8 mouse cellular contexts compared by ENCODE assay signal in the genomic region with DNA sequence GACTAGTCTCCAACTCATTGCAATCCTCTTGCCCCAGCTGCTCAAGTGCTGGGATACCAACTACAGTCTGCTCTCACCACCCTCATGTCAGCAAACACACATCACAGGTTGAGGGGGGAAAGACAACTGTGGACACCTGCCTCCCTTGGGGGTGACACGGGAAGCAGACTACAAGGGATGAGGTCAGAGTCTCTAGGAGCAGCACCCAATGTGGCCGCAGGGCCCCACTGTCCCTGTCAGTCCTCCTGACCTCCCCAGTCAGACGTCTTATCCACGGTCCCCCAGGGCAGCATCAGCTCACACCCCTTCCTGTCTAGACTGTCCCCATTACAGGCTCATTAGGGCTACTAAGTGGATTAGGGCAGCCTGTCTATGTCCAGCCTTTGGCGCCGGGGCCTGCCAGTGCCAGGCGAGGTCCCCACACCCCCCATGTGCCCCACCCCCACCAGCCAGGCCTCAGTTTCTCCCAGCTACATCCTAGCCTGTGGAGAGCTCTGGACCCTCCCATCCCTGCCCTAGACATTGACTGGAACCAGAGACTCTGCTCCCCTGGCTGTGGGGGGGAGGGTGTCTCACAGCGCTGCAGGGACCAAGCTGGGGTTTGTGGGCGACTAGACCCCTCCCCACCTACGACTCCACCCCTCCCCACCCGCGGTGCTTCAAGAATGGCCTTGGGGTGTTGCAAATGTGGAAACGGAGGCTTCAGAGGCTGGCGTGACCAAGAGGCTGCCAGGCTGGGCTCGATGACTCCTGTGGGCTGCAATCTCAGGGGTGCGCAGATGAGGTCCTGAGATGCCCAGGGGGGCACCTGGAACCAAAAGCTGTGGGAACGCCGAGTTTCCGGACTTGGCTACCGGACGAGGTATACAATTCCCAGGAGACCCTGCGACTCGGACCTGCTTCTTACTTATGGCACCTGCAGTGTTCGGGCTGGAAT. TPM values are rescaled to one million over a fixed set of nuclear protein-coding genes. Genes with fewer than 3 reads are reported as not detected.
A peak's percentile ranks its signal among the peaks of the same experiment; 100 is the strongest.
DNase-seq lines count a peak whose midpoint lies in the region; ATAC-seq and TF ChIP-seq lines count a peak whose summit lies in the region.

No protein-coding gene starts in this region.

- no peak for TF ChIP-seq CTCF in midbrain, postnatal 0 days (IDR thresholded peaks at IDR 0.05)

- no peak for TF ChIP-seq POLR2A in limb, embryonic 14.5 days (IDR thresholded peaks at IDR 0.05; ENCODE audit: borderline replicate concordance, extremely low read depth, insufficient read depth, insufficient read length)

- H3K4me3 ChIP-seq in midbrain, embryonic 10.5 days, result peak overlapping the region; percentile 16
- H3K4me3 ChIP-seq in midbrain, postnatal 0 days (ENCODE audit: low read depth, low read length), result no peak overlapping the region
- H3K4me3 ChIP-seq in limb, embryonic 14.5 days (replicated peaks; ENCODE audit: low read length), result peak overlapping the region; percentile 17; the same call in 1 of the 2 replicates
- H3K4me3 ChIP-seq in stomach, embryonic 16.5 days (replicated peaks; ENCODE audit: low read length), result peak overlapping the region; percentile 28

- H3K36me3 ChIP-seq in midbrain, embryonic 10.5 days, result peaks cover 5% of the 10 kb centered on the region; the same call in 1 of the 2 replicates
- H3K36me3 ChIP-seq in midbrain, postnatal 0 days (ENCODE audit: insufficient read depth, low read length), result peaks cover 47% of the 10 kb centered on the region
- peaks cover 67% of the 10 kb centered on the region for H3K36me3 ChIP-seq in limb, embryonic 14.5 days (ENCODE audit: control insufficient read depth, insufficient read depth, low read length)
- peaks cover 9% of the 10 kb centered on the region; the same call in 1 of the 2 replicates for H3K36me3 ChIP-seq in stomach, embryonic 16.5 days (ENCODE audit: control insufficient read depth, insufficient read depth, low read length)

- peaks cover 77% of the 10 kb centered on the region for H3K27me3 ChIP-seq in midbrain, embryonic 10.5 days (ENCODE audit: low read depth, poor library complexity, severe bottlenecking)
- H3K27me3 ChIP-seq in midbrain, postnatal 0 days (ENCODE audit: insufficient read depth, low read length), result 0 out of 2 replicates have a peak, but pooled peaks cover 4% of the 10 kb centered on the region
- H3K27me3 ChIP-seq in limb, embryonic 14.5 days (ENCODE audit: control insufficient read depth, insufficient read depth, low read length), result no peaks in the 10 kb centered on the region
- H3K27me3 ChIP-seq in stomach, embryonic 16.5 days (ENCODE audit: control insufficient read depth, insufficient read depth, low read length), result no peaks in the 10 kb centered on the region

- no peak for ATAC-seq in cerebellum, adult (ENCODE audit: insufficient number of reproducible peaks, low FRiP score, low TSS enrichment)
- no peak for ATAC-seq in midbrain, postnatal 0 days (ENCODE audit: low FRiP score)
- no peak for ATAC-seq in limb, embryonic 14.5 days (ENCODE audit: low FRiP score, low read depth)
- no peak for ATAC-seq in stomach, embryonic 16.5 days (ENCODE audit: insufficient read depth, low FRiP score)

- 23% methylated on average over 24 of the region's 24 CpGs for WGBS in midbrain, embryonic 10.5 days
- WGBS in midbrain, postnatal 0 days, result 36% methylated on average over 24 of the region's 24 CpGs
- 19% methylated on average over 24 of the region's 24 CpGs for WGBS in limb, embryonic 14.5 days
- WGBS in stomach, embryonic 16.5 days, result 47% methylated on average over 24 of the region's 24 CpGs

- no peak overlapping the region; the same call in 1 of the 2 replicates for H3K9ac ChIP-seq in midbrain, postnatal 0 days (replicated peaks; ENCODE audit: low read length, poor library complexity, severe bottlenecking)
- peak overlapping the region; percentile 12; the same call in 1 of the 2 replicates for H3K9ac ChIP-seq in limb, embryonic 14.5 days (ENCODE audit: low read depth, low read length, severe bottlenecking)
- peak overlapping the region; percentile 42; the same call in 1 of the 2 replicates for H3K9ac ChIP-seq in stomach, embryonic 16.5 days (ENCODE audit: low read length)

- H3K4me2 ChIP-seq in midbrain, postnatal 0 days (ENCODE audit: low read depth, low read length, poor library complexity, severe bottlenecking), result no peak overlapping the region
- peak overlapping the region; percentile 25 for H3K4me2 ChIP-seq in limb, embryonic 14.5 days (replicated peaks; ENCODE audit: low read depth, low read length, severe bottlenecking)
- H3K4me2 ChIP-seq in stomach, embryonic 16.5 days (ENCODE audit: low read depth, low read length), result peak overlapping the region; percentile 38

- peaks cover 86% of the 10 kb centered on the region for H3K4me1 ChIP-seq in midbrain, embryonic 10.5 days
- H3K4me1 ChIP-seq in midbrain, postnatal 0 days (ENCODE audit: insufficient read depth, low read length), result 0 out of 2 replicates have a peak, but pooled peaks cover 3% of the 10 kb centered on the region
- peaks cover 56% of the 10 kb centered on the region for H3K4me1 ChIP-seq in limb, embryonic 14.5 days (ENCODE audit: control insufficient read depth, insufficient read depth, low read length)
- H3K4me1 ChIP-seq in stomach, embryonic 16.5 days (ENCODE audit: control insufficient read depth, insufficient read depth, low read length), result peaks cover 69% of the 10 kb centered on the region

- H3K27ac ChIP-seq in midbrain, embryonic 10.5 days (replicated peaks), result 0 out of 2 replicates have a peak overlapping the region, but pooled peaks have one; percentile 2
- no peak overlapping the region for H3K27ac ChIP-seq in midbrain, postnatal 0 days (ENCODE audit: low read depth, low read length)
- no peak overlapping the region for H3K27ac ChIP-seq in limb, embryonic 14.5 days (replicated peaks; ENCODE audit: low read depth, low read length)
- no peak overlapping the region for H3K27ac ChIP-seq in stomach, embryonic 16.5 days (ENCODE audit: low read length)

- peak; percentile 74 for DNase-seq in cerebellum, adult 9-11 months
- no peak for DNase-seq in midbrain, embryonic 10.5 days (ENCODE audit: low spot score)
- DNase-seq in midbrain, postnatal 0 days (ENCODE audit: low spot score), result no peak
- no peak for DNase-seq in limb, embryonic 14.5 days (ENCODE audit: low spot score)
- DNase-seq in testis, postnatal 10 days (ENCODE audit: low spot score), result no peak
- DNase-seq in testis, postnatal 14 days (ENCODE audit: low spot score), result no peak

- no peaks in the 10 kb centered on the region for H3K9me3 ChIP-seq in midbrain, embryonic 10.5 days (replicated peaks)
- no peaks in the 10 kb centered on the region for H3K9me3 ChIP-seq in midbrain, postnatal 0 days (ENCODE audit: low read length)
- H3K9me3 ChIP-seq in limb, embryonic 14.5 days (ENCODE audit: control insufficient read depth, low read length), result no peaks in the 10 kb centered on the region
- no peaks in the 10 kb centered on the region for H3K9me3 ChIP-seq in stomach, embryonic 16.5 days (replicated peaks; ENCODE audit: control insufficient read depth, low read length)

RNA-seq across cellular contexts. Expression of gene Smim24, which starts 13.9 kb away (rescaled TPM):
- 1.7 and 2.3 TPM in 2 replicates for polyA plus RNA-seq in midbrain, embryonic 10.5 days (2016; fragmentation: Nextera tagmentation; extraction: Ambion mirVana)
- total RNA-seq in midbrain, postnatal 0 days (2014; rRNA removed), result 1.5 and 1.7 TPM in 2 replicates
- polyA plus RNA-seq in midbrain, postnatal 0 days (2015; fragmentation: Nextera tagmentation; extraction: Ambion mirVana), result 1.1 and 2.0 TPM in 2 replicates
- polyA plus RNA-seq in limb, embryonic 14.5 days (2012; rRNA removed), result 7.5 and 7.8 TPM in 2 replicates
- polyA plus RNA-seq in limb, embryonic 14.5 days (2014; fragmentation: Nextera tagmentation; extraction: Ambion mirVana), result 4.3 and 4.6 TPM in 2 replicates
- 61.8 and 65.3 TPM in 2 replicates for polyA plus RNA-seq in stomach, embryonic 16.5 days (2015; fragmentation: Nextera tagmentation; extraction: Ambion mirVana)

RNA-seq across cellular contexts. Expression of gene Gm48552, which starts 18.0 kb away (rescaled TPM):
- 1.7 and 2.9 TPM in 2 replicates for polyA plus RNA-seq in midbrain, embryonic 10.5 days (2016; fragmentation: Nextera tagmentation; extraction: Ambion mirVana)
- 6.6 TPM in 1 of 2 replicates, not detected in the other for total RNA-seq in midbrain, postnatal 0 days (2014; rRNA removed)
- polyA plus RNA-seq in midbrain, postnatal 0 days (2015; fragmentation: Nextera tagmentation; extraction: Ambion mirVana), result 1.6 and 3.9 TPM in 2 replicates
- 6.8 and 9.5 TPM in 2 replicates for polyA plus RNA-seq in limb, embryonic 14.5 days (2012; rRNA removed)
- 0.99 and 1.2 TPM in 2 replicates for polyA plus RNA-seq in limb, embryonic 14.5 days (2014; fragmentation: Nextera tagmentation; extraction: Ambion mirVana)
- 1.3 and 1.5 TPM in 2 replicates for polyA plus RNA-seq in stomach, embryonic 16.5 days (2015; fragmentation: Nextera tagmentation; extraction: Ambion mirVana)

RNA-seq across cellular contexts. Expression of gene Gm48551, which starts 22.5 kb away (rescaled TPM):
- 2.9 and 3.4 TPM in 2 replicates for polyA plus RNA-seq in midbrain, embryonic 10.5 days (2016; fragmentation: Nextera tagmentation; extraction: Ambion mirVana)
- total RNA-seq in midbrain, postnatal 0 days (2014; rRNA removed), result 0.88 and 2.7 TPM in 2 replicates
- polyA plus RNA-seq in midbrain, postnatal 0 days (2015; fragmentation: Nextera tagmentation; extraction: Ambion mirVana), result 5.8 and 10.2 TPM in 2 replicates
- polyA plus RNA-seq in limb, embryonic 14.5 days (2012; rRNA removed), result 4.3 and 5.0 TPM in 2 replicates
- 1.1 and 2.9 TPM in 2 replicates for polyA plus RNA-seq in limb, embryonic 14.5 days (2014; fragmentation: Nextera tagmentation; extraction: Ambion mirVana)
- polyA plus RNA-seq in stomach, embryonic 16.5 days (2015; fragmentation: Nextera tagmentation; extraction: Ambion mirVana), result 3.0 and 3.8 TPM in 2 replicates

RNA-seq across cellular contexts. Expression of gene Dohh, which starts 22.5 kb away (rescaled TPM):
- polyA plus RNA-seq in midbrain, embryonic 10.5 days (2016; fragmentation: Nextera tagmentation; extraction: Ambion mirVana), result 93.4 and 98.7 TPM in 2 replicates
- 120 and 132 TPM in 2 replicates for total RNA-seq in midbrain, postnatal 0 days (2014; rRNA removed)
- polyA plus RNA-seq in midbrain, postnatal 0 days (2015; fragmentation: Nextera tagmentation; extraction: Ambion mirVana), result 95.8 and 115 TPM in 2 replicates
- polyA plus RNA-seq in limb, embryonic 14.5 days (2012; rRNA removed), result 54.3 and 66.7 TPM in 2 replicates
- polyA plus RNA-seq in limb, embryonic 14.5 days (2014; fragmentation: Nextera tagmentation; extraction: Ambion mirVana), result 60.0 and 63.7 TPM in 2 replicates
- polyA plus RNA-seq in stomach, embryonic 16.5 days (2015; fragmentation: Nextera tagmentation; extraction: Ambion mirVana), result 77.4 and 79.6 TPM in 2 replicates

RNA-seq across cellular contexts. Expression of gene Fzr1, which starts 28.5 kb away (rescaled TPM):
- polyA plus RNA-seq in midbrain, embryonic 10.5 days (2016; fragmentation: Nextera tagmentation; extraction: Ambion mirVana), result 138 and 146 TPM in 2 replicates
- 92.6 and 98.3 TPM in 2 replicates for total RNA-seq in midbrain, postnatal 0 days (2014; rRNA removed)
- polyA plus RNA-seq in midbrain, postnatal 0 days (2015; fragmentation: Nextera tagmentation; extraction: Ambion mirVana), result 147 and 149 TPM in 2 replicates
- 109 and 142 TPM in 2 replicates for polyA plus RNA-seq in limb, embryonic 14.5 days (2012; rRNA removed)
- 92.8 and 95.5 TPM in 2 replicates for polyA plus RNA-seq in limb, embryonic 14.5 days (2014; fragmentation: Nextera tagmentation; extraction: Ambion mirVana)
- polyA plus RNA-seq in stomach, embryonic 16.5 days (2015; fragmentation: Nextera tagmentation; extraction: Ambion mirVana), result 69.2 and 79.0 TPM in 2 replicates
